Mouse (Mus musculus) erythroblast, embryonic 14.5 days (primary cell): Measurements from ENCODE around the gene Frmd4b.

ENCODE experiments used
- GATA1 ChIP-seq: IDR thresholded peaks from 2 replicates; pipeline ENCODE4 v1.6.1; 2012; ENCODE audit warnings: low read length, inconsistent platforms, mixed read lengths
- TAL1 ChIP-seq: IDR thresholded peaks from 3 replicates; pipeline ENCODE4 v1.6.1; 2012; ENCODE audit warnings: low read length, inconsistent platforms, mixed read lengths

DNA sequence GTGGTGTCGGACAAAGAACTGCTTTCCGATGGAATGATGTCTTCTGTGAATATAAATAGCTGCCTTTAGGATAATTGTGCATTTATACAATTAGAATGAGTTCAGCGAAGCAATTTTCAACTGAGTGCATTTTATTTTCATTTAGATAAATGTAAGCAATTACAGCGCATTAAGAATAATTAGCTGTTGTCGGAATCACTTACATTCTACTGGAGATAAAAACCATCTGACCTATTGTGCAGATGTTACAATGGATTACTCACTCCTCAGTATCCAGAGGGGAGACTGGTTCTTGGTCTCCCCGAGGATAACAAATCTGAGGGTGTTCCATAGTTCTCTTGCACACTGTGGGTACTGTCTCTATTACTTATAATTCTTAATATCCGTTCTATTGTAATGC, 315.0 kb downstream of the Frmd4b start:
- no peak for TF ChIP-seq GATA1
- no peak for TF ChIP-seq TAL1
